Mouse (Mus musculus): Measurements from ENCODE around the gene Gna11.
A peak's percentile ranks its signal among the peaks of the same experiment; 100 is the strongest.

The Gna11 gene

DNA sequence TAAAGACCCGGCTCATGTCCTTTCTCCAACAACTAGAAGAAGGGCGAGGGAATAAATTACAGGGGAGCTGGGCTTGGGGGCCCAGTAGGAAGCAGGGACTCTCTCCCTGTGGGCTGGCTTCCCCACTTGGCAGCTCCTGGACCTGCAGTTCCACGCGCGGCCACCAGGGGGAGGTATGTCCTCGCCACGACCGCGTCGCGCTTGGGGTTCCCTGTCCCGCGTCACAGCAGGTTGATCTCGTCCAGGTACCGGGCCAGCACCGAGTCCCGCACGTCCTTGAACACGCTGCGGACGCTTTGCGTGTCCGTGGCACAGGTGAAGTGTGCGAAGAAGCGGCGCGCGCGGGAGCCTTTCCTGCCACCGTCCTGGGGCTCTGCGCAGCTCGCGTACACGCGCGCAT, 42.3 kb downstream of the Gna11 start:
- DNase-seq: peak; percentile 74 to 90

DNA sequence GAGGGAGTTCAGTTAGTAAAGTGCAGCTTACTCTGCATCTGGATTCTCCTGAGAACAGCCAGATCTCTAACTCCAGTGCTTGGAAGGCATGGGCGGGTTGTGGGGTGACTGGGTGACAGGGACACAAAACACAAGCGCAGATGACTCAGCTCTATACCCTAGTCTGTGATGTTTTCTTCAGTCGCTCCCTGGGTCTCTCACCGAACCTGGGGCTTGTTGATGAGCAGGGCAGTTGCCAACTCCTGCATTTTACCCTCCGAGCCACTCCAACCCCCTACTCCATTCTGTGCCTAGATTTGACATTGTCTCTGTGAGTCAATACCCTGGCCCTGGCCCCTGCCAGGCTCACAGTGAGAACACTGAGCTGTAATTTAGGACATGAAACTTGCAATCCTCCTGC, 43.1 kb downstream of the Gna11 start:
- no peak for DNase-seq

DNA sequence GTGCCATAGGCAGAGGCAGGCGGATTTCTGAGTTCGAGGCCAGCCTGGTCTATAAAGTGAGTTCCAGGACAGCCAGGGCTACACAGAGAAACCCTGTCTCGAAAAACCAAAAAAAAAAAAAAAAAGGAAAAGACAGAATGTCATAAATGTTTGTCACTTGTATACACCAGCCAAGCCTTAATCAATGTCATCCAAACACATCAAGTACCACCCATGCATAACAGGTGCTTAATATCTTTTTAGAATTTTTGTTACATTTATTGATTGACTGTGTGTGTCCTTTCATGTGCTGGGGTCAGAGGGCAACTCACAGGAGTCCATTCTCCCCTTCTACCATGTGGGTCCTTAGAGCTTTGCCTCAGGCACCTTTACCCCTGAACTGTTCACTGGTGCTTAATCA, 45.0 kb downstream of the Gna11 start, which contains the start of gene S1pr4:
Gene S1pr4 (minus strand): TSS at position 101 of the 400 bp plus-strand sequence.
- no peak for DNase-seq

DNA sequence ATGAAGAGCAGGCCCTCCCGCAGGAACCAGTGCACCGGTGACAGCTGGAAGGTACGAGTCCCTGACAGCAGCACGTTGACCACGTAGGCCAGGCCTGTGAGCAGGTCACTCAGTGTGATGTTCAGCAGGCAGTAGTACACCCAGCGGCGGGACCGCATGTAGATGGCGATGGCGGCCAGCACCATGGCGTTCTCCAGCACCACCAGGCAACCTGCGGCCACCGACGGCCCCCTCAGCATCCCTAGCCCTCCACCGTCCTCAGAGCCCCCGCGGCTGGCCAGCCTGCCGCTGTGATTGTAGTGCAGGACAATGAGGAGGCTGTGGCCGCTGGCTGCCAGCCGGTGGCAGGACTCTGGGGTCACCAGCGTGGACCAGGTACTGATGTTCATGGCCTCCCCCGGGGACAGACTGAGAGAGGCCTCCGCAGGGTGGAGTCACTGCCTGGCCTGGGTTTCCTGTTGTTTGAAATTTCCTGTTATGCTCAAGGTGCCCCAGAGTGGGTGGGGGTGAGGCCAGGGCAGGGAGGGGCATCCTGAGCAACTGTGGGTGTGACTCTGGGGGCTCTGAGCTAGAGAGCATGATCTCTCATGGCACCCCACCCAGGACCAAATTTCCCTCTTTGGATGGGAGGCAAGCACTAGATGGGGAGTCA, 45.6 kb downstream of the Gna11 start:
- peak in 1 of 2 experiments; percentile 48 for DNase-seq

DNA sequence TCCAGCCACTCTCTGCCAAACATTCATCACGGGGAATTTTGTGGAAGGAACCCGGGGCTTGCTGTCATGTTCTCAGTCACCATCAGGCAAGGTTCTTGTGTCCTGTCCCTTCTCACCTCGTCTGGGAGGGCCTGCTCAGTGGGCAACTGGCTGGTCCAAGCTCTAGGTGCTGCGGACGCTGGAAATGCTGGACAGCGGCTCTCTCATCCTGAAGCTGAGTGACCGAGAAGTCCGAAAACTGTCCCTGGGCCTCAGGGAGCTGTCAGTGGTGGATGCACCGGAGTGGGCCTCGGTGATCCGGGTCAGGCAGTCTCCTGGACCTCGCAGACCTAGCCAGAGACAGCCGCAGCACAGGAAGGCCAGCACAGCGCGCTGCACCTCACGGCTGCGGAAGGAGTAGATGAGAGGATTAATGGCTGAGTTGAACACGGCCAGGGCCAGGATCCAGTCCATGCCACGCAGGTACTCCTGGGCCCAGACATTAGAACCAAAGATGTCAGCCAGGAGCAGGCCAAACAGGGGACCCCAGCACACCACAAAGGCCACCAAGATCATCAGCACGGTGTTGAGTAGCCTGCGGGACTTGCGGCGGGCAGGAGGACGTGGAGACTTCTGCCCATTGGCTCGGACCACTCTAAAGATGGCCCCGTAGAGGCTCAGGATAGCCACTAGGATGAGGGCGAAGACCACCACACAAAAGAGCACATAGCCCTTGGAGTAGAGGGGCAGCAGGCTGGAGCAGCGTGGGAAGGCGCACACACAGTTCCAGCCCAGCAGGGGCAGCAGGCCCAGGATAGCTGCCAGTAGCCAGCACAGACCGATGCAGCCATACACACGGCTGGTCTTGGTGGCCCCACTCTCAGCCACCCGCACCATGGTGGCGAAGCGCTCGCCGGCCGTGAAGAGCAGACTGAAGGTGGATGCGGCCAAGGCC, 46.4 kb downstream of the Gna11 start:
- no peak for DNase-seq

DNA sequence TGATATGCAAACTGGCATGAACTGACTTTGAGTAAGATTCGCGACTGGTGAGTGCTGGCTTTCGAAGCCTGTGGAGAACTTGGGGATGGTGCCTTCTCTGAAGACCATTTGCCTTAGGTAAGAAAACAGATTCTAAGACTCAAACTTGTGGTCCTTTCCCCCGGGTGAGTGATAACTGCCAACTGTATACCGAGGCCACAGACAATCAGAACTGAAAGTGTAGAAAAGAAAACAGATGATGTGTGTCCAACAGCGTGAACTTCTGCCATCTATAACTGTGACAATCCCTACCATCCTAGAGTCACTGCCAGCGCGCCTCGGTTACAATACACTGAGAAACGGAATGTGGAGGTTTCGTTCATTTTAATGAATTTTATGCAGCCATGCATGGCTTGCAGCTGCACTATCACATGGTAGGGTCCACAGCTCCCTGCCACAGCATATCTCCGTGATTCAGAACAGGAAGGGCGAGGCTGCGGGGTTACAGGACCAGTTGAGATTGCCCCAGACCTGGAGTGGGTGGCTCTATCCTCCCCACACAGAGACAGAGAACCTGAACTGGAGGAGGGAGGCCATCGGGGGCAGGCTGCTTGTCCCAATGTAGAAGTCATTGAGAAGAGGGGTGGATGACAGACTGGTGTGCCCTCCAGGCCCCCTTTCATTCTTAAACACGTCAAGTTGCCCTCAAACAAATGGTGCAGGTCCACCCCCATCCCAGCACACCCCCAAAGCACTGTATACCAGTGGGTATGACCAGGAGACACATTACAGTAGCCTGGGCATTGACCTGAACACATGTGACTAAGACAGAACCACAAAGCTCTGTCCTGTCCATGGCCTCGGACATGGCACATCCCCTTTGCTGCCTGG, 47.4 kb downstream of the Gna11 start:
- DNase-seq: no peak

DNA sequence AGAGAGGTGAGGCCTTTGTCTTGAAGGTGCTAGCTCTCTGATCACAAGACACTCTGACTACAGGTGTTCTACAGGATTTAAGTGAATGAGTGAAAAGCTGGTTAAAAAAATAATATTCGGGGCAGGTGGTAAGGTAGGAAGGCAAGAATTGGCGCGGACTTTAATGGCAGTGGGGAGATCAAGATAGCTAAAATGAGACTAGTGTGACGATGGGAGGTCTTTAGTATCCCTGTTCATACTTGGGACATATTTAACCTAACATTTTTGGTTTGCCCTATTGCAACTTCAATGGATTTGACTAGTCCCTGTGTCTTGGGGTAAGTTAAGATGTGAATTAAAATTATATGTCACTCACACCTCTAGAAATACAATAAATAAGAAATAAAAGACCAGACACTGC, 48.0 kb downstream of the Gna11 start:
- DNase-seq: no peak

DNA sequence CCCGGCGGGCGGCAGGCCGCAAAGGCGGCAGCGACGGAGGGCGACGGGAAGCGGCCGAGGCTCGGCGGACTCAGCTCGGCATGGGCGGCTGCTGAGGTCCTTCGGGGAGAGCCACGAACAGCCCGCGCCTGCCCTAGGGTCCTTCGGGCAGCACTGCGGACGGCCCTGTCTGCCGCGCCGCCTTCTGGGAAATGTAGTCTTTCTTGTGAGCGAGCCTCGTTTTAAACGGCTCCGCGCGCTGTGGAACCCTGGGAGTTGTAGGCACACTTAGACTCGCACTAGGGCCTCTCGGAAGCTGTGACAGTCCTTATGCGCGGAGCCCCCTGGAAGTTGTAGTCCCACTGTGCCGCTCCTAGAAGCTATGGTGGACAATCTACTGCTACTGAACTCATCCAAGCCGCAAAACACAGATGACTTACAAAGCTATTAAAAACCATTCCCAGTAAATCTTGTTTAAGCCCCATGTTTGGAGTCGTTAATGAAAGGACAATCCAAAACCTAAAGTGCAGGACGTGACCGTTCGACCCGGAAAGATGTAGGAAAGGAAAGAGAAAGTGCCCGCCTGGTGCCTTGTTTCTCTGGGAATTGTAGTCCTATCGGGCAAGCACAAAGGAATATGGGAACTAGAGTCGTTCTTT, 48.6 kb downstream of the Gna11 start, which contains the start of gene Ncln:
Gene Ncln (minus strand): TSS at position 129 of the 638 bp plus-strand sequence.
- DNase-seq: peak; percentile 98 to 99

DNA sequence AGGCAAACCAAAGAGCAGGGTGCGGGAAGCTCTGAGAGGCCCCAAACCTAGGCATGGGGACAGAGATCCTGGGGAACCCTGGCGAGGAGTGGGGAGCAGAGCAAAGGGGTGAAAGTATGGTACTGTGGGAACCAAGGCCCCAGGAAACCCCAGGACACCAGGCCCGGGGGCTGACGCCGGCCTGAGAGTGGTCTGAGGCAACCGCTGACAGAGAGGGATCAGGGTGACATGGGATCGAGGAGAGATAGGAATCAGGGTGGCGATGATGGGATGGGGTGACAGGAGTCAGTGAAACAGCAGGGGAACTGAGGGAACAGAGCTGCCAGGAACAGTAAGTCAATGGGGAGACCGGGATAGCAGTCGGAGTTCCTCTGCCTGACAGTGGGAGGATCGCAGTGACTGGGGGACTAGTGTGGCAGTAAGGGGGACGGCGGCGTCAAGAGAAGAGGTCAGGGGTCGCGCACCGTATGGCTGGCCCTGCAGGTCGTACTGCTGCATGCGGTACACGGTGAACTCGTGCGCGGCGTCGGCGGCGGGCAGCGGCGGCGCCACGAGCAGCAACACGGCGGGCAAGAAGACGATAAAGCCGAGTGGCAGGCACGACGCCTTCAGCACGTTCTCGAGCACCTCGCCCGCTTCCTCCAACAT, 49.2 kb downstream of the Gna11 start:
- DNase-seq: peak in 1 of 2 experiments; percentile 49

DNA sequence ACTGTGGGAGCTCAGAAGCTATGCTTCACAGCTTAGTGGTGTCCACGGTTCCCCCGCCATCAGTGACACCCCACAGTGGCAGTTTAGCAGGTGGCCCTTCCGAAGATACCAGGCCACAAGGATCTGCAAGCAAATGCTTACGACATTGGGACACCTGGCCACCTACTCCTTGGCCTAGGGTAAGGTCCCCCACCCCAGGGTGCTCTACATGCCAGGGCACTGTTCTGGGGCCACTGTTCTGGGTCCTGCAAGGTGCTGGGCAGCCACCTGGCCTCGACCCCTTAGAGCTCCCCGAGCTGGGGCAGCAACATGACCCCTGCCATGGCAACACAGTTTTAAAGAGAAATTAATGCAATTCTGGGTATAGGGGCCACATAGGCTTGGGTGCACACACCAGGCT, 49.8 kb downstream of the Gna11 start:
- no peak for DNase-seq

DNA sequence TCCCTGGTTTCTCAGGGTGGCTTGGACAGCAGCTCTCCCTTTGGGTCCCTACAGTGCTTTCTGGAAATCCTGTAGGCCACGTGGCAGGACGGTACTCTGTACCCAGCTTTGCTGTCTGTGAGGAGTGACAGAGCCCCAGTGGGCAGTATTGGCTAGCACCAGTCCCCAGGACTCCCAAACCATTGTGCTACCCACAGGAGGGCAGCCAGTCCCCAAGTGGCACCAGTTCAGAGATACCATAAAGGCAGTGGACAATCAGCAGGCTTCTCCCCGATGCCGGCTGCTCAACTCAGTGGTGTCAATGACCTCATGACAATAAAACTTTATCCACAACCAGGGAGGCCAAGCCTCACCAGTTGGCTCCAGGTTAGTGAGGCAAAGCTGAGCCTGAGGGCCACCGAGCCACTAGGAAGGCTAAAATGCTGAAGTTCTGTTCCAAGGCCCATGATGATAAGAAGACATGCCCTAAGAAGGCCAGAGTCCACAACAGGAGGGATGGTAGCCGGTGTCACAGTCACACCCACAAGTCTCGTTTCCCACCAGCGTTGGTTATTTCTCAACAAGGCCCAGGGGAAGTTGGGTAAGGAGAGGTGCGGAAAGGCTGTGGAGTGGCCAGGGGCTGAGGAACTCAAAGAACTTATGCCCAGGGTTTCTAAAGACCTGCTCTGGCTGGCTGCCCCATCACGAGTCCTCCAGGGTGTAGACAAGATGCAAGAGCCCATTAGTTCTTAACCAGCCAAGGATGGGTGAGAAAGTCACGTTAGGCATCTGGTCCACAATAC, 50.5 kb downstream of the Gna11 start:
- no peak for DNase-seq

DNA sequence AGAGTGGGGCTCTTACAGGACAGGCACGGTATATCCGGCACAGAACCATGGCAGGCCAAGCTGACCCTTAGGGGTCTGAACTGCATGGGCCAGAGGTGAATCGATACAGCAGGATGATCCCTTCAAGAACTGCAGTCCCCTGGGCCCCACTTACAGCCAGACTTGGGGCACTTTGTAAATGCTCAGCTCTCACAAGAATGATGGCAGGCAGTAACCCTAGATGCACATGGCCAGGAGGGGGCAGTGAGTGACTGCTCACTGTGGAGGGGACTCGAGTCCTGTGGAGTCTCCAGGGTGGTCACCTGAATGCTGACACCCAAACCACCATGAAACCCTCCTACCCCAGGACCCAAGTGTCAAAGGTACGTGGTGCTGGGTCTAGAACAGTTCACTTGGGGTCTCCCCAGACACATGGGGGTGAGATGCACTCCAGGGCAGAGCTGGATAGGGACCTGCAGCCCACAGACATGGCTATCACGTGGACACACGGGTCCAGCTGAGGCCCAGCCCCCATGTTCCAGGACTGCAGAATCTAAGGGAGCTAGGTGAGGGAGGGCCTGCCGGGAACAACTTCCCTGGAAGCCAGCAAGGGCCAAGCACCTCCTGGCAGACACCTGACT, 51.3 kb downstream of the Gna11 start:
- DNase-seq: no peak

DNA sequence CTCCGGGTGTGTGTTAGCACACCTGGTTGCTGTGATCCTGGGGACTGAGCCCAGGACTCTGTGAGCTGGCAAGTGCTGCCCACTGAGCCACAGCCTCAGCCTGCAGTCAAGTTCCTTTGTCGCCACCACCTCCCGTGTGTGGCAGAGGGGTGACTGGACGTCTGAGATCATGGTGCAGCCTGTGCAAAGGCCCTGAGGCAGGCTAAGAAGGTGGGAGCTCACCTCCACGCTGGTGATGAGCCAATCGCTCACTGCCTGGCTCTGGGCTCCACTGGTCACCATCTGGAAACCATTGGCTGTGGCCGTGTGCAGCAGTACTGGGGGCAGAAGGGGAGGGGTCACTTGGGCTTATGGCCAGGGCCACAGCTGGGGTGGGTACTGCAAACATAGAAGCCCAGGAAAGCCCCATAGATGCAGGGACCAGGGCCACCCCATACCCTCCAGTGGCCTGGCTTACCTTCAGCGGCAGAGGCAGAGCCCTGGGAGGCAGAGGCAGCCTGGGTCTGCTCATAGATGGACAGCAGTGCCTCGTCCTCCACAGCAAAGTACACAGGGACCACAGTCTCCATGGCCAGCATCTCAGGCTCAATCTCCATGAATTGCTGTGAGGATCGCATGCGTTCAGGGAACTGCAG, 52.3 kb downstream of the Gna11 start:
- no peak for DNase-seq

DNA sequence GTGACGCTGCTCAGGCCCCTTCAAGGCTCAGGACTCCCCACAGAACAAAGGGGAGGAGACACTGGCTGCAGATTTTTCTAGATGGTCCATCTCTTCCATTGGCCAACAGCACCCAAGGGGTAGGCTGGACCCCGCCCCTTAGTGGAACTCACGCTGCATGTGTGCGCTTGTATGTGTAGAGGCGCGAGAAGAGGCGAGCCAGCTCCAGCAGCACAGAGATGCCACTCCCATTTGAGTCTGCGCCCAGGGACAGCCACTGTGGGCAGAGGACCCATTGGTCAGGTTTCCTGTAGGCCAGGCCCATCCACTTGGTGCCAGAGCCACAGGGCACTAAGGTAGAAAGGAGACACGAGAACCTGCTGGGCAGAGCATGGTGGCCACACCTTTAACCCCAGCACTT, 54.0 kb downstream of the Gna11 start:
- DNase-seq: no peak

DNA sequence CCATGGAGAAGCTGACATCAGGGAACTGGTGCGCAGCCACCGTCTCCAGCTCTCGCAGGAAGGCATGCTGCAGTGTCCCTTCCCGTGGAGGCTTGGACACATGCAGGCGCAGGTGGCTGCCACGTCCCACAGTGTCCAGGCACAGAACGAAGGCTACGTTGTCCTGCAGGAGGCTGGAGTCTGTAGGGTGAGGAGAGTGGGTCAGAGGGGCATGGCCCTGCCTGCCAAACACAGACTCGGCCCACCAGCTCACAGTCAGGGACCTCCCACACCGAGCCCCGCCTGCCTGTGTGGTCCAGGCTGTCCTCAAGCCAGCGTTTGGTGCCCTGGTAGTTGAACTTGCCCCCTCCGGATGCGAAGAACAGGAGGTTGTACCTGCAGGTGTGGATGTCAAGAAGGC, 55.0 kb downstream of the Gna11 start:
- DNase-seq: no peak

DNA sequence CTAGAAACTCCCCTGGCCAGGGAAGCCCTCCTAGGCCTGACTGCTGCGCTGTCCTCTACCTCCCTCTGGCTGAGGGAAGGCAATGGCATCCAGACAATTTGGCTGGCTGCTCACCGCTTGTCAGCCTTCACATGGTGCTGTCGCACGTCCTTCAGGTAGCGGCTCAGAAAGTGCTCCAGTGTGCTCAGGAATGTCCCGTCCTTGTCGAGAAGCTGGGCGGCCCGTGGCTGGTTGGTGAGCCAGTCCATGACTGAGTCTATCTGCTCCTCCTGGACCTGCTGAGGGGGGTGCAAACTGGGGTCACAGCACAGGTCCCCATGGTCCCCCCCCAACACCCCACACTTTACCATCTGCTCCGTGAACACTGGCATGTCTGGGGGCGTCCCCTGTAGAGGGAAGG, 56.9 kb downstream of the Gna11 start:
- no peak for DNase-seq

DNA sequence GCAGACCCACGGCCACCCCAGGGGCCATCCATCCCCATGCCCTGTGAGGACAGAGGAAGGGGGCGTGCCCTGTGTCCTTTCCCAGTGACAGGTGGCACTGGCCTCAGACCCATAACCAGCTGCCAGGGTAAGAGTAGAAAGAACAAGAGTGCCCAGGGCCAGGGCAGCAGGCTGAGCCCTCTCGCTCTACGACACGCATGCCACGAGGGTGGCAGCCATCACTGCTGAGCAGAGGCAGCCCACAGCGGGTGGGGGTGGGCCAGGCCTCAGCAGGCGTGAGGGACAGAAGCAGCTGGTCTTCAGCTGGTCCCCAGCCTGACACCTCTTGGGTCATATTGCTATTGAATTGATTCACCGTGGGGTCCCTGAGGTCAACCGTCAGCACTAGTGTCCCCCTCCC, 58.5 kb downstream of the Gna11 start:
- DNase-seq: no peak

DNA sequence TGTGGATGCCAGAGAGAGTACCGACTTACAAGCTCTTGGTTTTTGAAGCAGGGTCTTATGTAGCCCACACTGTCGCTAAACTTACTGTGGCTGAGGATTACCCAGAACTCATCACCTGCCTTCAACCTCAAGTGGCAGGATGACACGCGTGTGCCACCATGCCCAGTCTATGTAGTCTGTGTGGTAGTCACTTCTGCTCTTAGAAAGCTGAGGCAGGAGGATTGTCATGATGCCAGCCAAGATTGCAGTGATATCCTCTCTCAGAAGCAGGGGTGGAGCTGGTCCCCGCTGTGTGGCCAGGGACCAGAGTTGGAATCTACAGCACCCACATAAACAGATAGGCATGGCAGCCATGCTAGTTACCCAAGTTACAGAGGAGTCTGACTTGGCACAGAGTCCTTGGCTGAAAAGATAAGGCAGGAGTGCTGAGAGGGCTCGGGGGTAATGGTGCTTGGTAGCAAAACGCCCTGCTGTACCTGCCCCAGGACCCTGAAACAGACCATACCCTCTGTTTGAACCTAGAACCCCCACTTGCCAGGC, 59.4 kb downstream of the Gna11 start:
- no peak for DNase-seq

DNA sequence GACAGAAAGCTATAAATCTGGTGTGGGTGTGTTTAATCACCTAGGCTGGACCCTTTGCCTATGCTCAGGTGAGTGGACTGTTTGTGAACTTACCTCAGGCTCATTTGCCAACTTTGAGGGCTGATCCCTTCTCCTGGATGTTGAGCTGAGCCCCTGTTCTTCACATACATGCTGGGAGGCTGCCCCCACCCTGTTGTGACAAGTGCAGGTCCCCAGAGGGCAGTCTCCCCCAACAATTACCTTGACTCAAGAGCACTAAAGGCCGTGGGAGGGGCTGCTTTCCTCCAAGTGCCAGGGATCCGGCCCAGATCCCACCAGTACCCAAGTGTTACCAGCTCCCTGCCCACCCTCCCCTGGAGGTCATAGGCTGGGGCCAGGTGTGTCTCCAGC, 59.9 kb downstream of the Gna11 start:
- no peak for DNase-seq

DNA sequence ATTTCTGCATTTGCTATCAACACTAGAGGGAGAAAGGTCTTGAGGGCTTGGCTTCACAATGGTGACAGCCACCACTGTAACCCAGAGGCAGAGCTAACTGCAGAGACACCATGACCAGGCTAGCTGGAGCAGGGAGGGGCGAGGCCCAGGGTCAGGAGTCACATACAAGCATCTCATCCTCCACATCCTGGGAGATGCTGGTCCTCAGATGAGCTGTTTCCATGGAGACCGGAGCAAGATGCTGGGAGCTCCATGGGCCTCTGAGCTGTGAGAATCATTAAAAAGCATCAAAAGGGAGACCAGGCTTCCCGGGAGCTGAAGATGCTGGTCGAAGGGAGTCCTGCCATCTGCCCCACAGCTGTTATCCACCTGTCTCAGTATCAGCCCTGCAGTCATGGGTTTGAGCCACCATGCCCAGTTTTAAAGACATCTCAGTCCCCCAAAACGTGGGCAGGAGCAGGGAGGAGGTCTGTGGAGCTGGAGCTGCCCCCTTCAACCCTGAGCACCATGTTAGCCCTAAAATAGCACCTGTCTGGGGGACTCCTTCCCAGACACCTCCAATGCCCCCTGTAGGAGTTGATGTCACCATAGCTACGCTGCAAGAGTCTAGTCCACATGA, 60.4 kb downstream of the Gna11 start:
- DNase-seq: no peak

Data from kidney, adult 8-10 months (tissue).